Comparison of ENCODE assay signal across 9 mouse cellular contexts in the genomic region with DNA sequence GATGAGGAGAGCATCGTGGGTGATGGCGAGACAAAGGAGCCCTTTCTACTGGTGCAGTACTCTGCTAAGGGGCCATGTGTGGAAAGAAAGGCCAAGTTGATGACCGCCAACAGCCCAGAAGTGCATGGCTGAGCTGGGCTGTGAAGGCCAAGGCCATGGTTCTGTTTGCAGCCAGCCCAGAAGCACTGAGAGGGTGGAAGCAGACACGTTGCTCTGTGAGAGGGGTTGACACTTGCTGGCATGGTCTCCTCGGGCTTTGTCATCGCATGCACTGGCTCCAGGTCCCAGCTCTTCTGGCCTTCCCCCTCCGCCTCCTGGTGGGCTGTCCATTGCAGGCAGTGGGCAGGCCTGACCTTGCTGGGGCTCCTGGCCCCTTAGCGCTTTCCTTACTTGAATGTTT. TPM values are rescaled to one million over a fixed set of nuclear protein-coding genes. Genes with fewer than 3 reads are reported as not detected.
A peak's percentile ranks its signal among the peaks of the same experiment; 100 is the strongest.
DNase-seq lines count a peak whose midpoint lies in the region; ATAC-seq lines count a peak whose summit lies in the region.
"Had no signal": no experiment of that assay in that cellular context is flagged by ENCODE, and none has a peak within 500 bp of the region (broad histone marks: within the 10 kb centered on the region; RNA-seq: fewer than 3 reads in every experiment).

No protein-coding gene starts in this region.

- H3K9me3 ChIP-seq in hindbrain, embryonic 13.5 days = no peaks in the 10 kb centered on the region
- H3K9me3 ChIP-seq in hindbrain, embryonic 14.5 days (ENCODE audit: control insufficient read depth, low read length) = no peaks in the 10 kb centered on the region
- H3K9me3 ChIP-seq in midbrain, embryonic 12.5 days = no peaks in the 10 kb centered on the region
- H3K9me3 ChIP-seq: forebrain, embryonic 10.5 days had no signal

- peak; percentile 46 for DNase-seq in cerebellum, adult 11-12 months
- DNase-seq in cerebellum, adult 9-10 months = no peak
- no peak for DNase-seq in hindbrain, embryonic 14.5 days (ENCODE audit: low spot score)
- peak; percentile 50 for DNase-seq in adrenal gland, adult 8-10 months
- no peak for DNase-seq in frontal cortex, postnatal 10 days (ENCODE audit: low spot score in 2 of 2)

- peaks cover 50% of the 10 kb centered on the region for H3K36me3 ChIP-seq in hindbrain, embryonic 13.5 days
- H3K36me3 ChIP-seq in hindbrain, embryonic 14.5 days (replicated peaks; ENCODE audit: control insufficient read depth, insufficient read depth) = peaks cover 64% of the 10 kb centered on the region
- H3K36me3 ChIP-seq in midbrain, embryonic 12.5 days = peaks cover 60% of the 10 kb centered on the region

- no peak for ATAC-seq in hindbrain, embryonic 13.5 days (ENCODE audit: low FRiP score)
- no peak for ATAC-seq in hindbrain, embryonic 14.5 days (ENCODE audit: low FRiP score)
- no peak for ATAC-seq in midbrain, embryonic 12.5 days (ENCODE audit: low FRiP score, low read depth)
- no peak for ATAC-seq in megakaryocyte, adult 5-6 weeks (ENCODE audit: poor library complexity, severe bottlenecking)

- peaks cover 70% of the 10 kb centered on the region for H3K4me1 ChIP-seq in hindbrain, embryonic 13.5 days (replicated peaks)
- peaks cover 41% of the 10 kb centered on the region for H3K4me1 ChIP-seq in hindbrain, embryonic 14.5 days (replicated peaks; ENCODE audit: control insufficient read depth, insufficient read depth, low read length)
- peaks cover 37% of the 10 kb centered on the region for H3K4me1 ChIP-seq in midbrain, embryonic 12.5 days

- no peak overlapping the region for H3K9ac ChIP-seq in hindbrain, embryonic 13.5 days
- H3K9ac ChIP-seq in hindbrain, embryonic 14.5 days = no peak overlapping the region
- H3K9ac ChIP-seq in midbrain, embryonic 12.5 days (replicated peaks) = no peak overlapping the region

- H3K27me3 ChIP-seq in hindbrain, embryonic 13.5 days = no peaks in the 10 kb centered on the region
- H3K27me3 ChIP-seq in hindbrain, embryonic 14.5 days (ENCODE audit: control insufficient read depth, insufficient read depth, low read length) = no peaks in the 10 kb centered on the region
- H3K27me3 ChIP-seq in midbrain, embryonic 12.5 days = no peaks in the 10 kb centered on the region

- peak overlapping the region; percentile 40 for H3K27ac ChIP-seq in hindbrain, embryonic 13.5 days
- H3K27ac ChIP-seq in hindbrain, embryonic 14.5 days = no peak overlapping the region; the same call in 1 of the 2 replicates
- H3K27ac ChIP-seq in midbrain, embryonic 12.5 days (replicated peaks) = peak overlapping the region; percentile 7; the same call in 1 of the 2 replicates
- H3K27ac ChIP-seq: forebrain, embryonic 10.5 days had no signal

- no peak overlapping the region for H3K4me3 ChIP-seq in hindbrain, embryonic 13.5 days
- no peak overlapping the region for H3K4me3 ChIP-seq in hindbrain, embryonic 14.5 days (replicated peaks; ENCODE audit: low read length)
- no peak overlapping the region for H3K4me3 ChIP-seq in midbrain, embryonic 12.5 days
- H3K4me3 ChIP-seq: forebrain, embryonic 10.5 days had no signal

- WGBS in hindbrain, embryonic 13.5 days = 87% methylated on average over 8 of the region's 8 CpGs
- WGBS in hindbrain, embryonic 14.5 days = 81% methylated on average over 8 of the region's 8 CpGs
- 87% methylated on average over 8 of the region's 8 CpGs for WGBS in midbrain, embryonic 12.5 days

- H3K4me2 ChIP-seq in hindbrain, embryonic 13.5 days = no peak overlapping the region
- H3K4me2 ChIP-seq in hindbrain, embryonic 14.5 days (replicated peaks) = no peak overlapping the region
- no peak overlapping the region for H3K4me2 ChIP-seq in midbrain, embryonic 12.5 days (replicated peaks)

RNA-seq across cellular contexts. Expression of a gene that starts 6.5 kb away (rescaled TPM):
- polyA plus RNA-seq in hindbrain, embryonic 13.5 days (2015; fragmentation: Nextera tagmentation; extraction: Ambion mirVana) = 36.4 and 40.6 TPM in 2 replicates
- polyA plus RNA-seq in hindbrain, embryonic 14.5 days (2014; fragmentation: Nextera tagmentation; extraction: Ambion mirVana) = 23.9 and 27.2 TPM in 2 replicates
- total RNA-seq in adrenal gland, adult 8-10 months (2022) = 10 to 100 TPM; 38.0 to 56.2 (median 46.3) TPM
- 39.5 and 42.4 TPM in 2 replicates for polyA plus RNA-seq in midbrain, embryonic 12.5 days (2016; fragmentation: Nextera tagmentation; extraction: Ambion mirVana)
- 102 and 108 TPM in 2 replicates for total RNA-seq in megakaryocyte, adult 5-6 weeks (2015)
- 88.0 and 90.7 TPM in 2 replicates for total RNA-seq in megakaryocyte, adult 5-6 weeks (2017)

RNA-seq across cellular contexts. Expression of a gene that starts 11.7 kb away (rescaled TPM):
- 145 TPM in 2 replicates for polyA plus RNA-seq in hindbrain, embryonic 13.5 days (2015; fragmentation: Nextera tagmentation; extraction: Ambion mirVana)
- 147 and 158 TPM in 2 replicates for polyA plus RNA-seq in hindbrain, embryonic 14.5 days (2014; fragmentation: Nextera tagmentation; extraction: Ambion mirVana)
- 10 to 100 TPM; 12.0 to 21.4 (median 14.6) TPM for total RNA-seq in adrenal gland, adult 8-10 months (2022)
- polyA plus RNA-seq in midbrain, embryonic 12.5 days (2016; fragmentation: Nextera tagmentation; extraction: Ambion mirVana) = 106 and 113 TPM in 2 replicates
- 1.1 and 1.7 TPM in 2 replicates for total RNA-seq in megakaryocyte, adult 5-6 weeks (2015)
- total RNA-seq in megakaryocyte, adult 5-6 weeks (2017) = 0.98 and 1.5 TPM in 2 replicates

Comparison
In these comparisons a context has a peak if more than half of its experiments do, and no peak if none do; other contexts are left out.
1. DNase-seq: peak in cerebellum, adult 11-12 months (single experiment) and adrenal gland, adult 8-10 months (single experiment); none in cerebellum, adult 9-10 months (single experiment), hindbrain, embryonic 14.5 days (single experiment) and frontal cortex, postnatal 10 days (0 of 2).